Mouse (Mus musculus) spleen, adult 10 weeks (tissue): Measurements from ENCODE around the gene 4930407I10Rik. TPM values are rescaled to one million over a fixed set of nuclear protein-coding genes. Genes with fewer than 3 reads are reported as not detected.

Source experiments
- polyA plus RNA-seq: library from polyadenylated mRNA; stranded (reverse); fragments of 350-450 nt; fragmentation: Illumina TruSeq; extraction: RNeasy Lipid Tissue Mini Kit (QIAGEN cat#74804); gene quantifications from one replicate; pipeline ENCODE4 v1.2.3, GENCODE M21; 2015; ENCODE audit warnings: low replicate concordance; ENCODE audit not compliant: insufficient read depth

4930407I10Rik gene
- not detected for polyA plus RNA-seq

GRCm38 (mm10) chr15:82058719-82059201 is at the start of gene 4930407I10Rik:
Gene 4930407I10Rik, plus strand, starts transcription at chr15:82059151.

DNA sequence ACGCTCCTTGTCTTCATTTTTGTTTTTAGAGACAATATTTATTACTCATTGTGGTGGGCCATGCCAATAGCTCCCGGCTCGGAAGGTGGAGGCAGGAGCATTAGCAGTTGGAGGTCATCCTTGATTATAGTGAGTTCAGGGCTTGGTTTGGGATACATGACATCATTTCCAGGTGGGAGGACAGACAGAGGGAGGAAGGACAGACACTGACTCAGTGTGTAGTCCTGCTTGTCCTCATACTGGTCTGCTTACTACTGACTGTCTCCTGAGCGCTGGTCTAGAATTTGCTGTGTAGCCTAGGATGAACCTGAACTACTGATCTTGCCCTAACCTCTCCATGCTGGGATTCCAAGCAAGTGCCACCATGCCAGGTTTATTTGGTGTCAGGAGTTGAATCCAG is 25.2 kb upstream of the 4930407I10Rik start, which contains the start of gene Desi1:
Gene Desi1, minus strand, starts transcription at position 101 of the 400 bp plus-strand sequence.

GRCm38 (mm10) chr15:82047080-82047883 is 11.7 kb upstream of the 4930407I10Rik start, which contains the start of gene Snu13:
Gene Snu13, minus strand, starts transcription at chr15:82047598.

DNA sequence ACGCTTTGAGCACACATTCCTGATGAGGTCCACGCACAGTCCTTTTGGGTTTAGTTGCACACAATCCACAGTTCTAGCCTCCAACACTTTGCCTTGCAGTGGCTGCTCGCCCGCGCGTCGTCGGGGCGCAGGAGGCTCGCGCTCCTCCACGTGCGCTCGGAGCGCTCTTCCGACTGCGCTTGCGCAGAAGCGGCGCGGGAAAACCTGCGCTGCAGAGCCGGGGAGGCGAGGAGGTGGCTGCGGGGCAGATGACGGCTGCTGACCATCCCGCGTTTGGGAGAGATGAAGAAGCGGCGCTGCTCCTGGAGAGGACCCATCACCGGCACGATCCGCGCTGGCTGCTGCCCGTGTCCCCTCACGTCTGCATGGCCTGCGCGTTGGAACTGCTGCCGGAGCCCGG is 10.9 kb downstream of the 4930407I10Rik start, which contains the start of gene Mei1:
Gene Mei1, plus strand, starts transcription at position 99 of the 400 bp plus-strand sequence.

Other genes with a start within 250 kb of the 4930407I10Rik start
- 19.5 TPM for gene Tob2, start 200.4 kb upstream of the 4930407I10Rik start, polyA plus RNA-seq
- 84.3 TPM for gene Phf5a, start 187.2 kb upstream of the 4930407I10Rik start, polyA plus RNA-seq
- gene Aco2, start 186.8 kb upstream of the 4930407I10Rik start, polyA plus RNA-seq: 69.1 TPM
- gene Polr3h, start 132.9 kb upstream of the 4930407I10Rik start, polyA plus RNA-seq: 7.3 TPM
- gene Csdc2, start 122.4 kb upstream of the 4930407I10Rik start, polyA plus RNA-seq: 1.7 TPM
- gene Pmm1, start 98.2 kb upstream of the 4930407I10Rik start, polyA plus RNA-seq: 8.7 TPM
- not detected for gene 1700029P11Rik, start 78.6 kb upstream of the 4930407I10Rik start, polyA plus RNA-seq
- 51.6 TPM for gene Xrcc6, start 71.3 kb upstream of the 4930407I10Rik start, polyA plus RNA-seq
- 24.1 TPM for gene Desi1, start 25.3 kb upstream of the 4930407I10Rik start, polyA plus RNA-seq
- gene Snu13, start 11.6 kb upstream of the 4930407I10Rik start, polyA plus RNA-seq: 237 TPM
- not detected for gene Mei1, start 10.8 kb downstream of the 4930407I10Rik start, polyA plus RNA-seq
- 33.7 TPM for gene Ccdc134, start 68.8 kb downstream of the 4930407I10Rik start, polyA plus RNA-seq
- gene Srebf2, start 88.0 kb downstream of the 4930407I10Rik start, polyA plus RNA-seq: 50.6 TPM
- gene Shisa8, start 153.7 kb downstream of the 4930407I10Rik start, polyA plus RNA-seq: 0.11 TPM
- 108 TPM for gene Tnfrsf13c, start 165.2 kb downstream of the 4930407I10Rik start, polyA plus RNA-seq
- gene Cenpm, start 185.6 kb downstream of the 4930407I10Rik start, polyA plus RNA-seq: 4.6 TPM
- gene 1500009C09Rik, start 193.2 kb downstream of the 4930407I10Rik start, polyA plus RNA-seq: not detected
- gene Sept3, start 215.7 kb downstream of the 4930407I10Rik start, polyA plus RNA-seq: 3.2 TPM
- gene Wbp2nl, start 239.8 kb downstream of the 4930407I10Rik start, polyA plus RNA-seq: not detected